Mouse (Mus musculus): ENCODE results near the gene Slc2a2. TPM values are rescaled to one million over a fixed set of nuclear protein-coding genes. Genes with fewer than 3 reads are reported as not detected.
"Not testable (repeated sequence)": the region's sequence is repeated elsewhere in the genome, so short reads cannot be mapped to it uniquely, and the experiment has no call there.

The Slc2a2 gene
- polyA plus RNA-seq, 1 experiment = 127 TPM

- not testable (repeated sequence) for H3K27me3 ChIP-seq (replicated peaks; ENCODE audit: control insufficient read depth, insufficient read depth, low read length); H3K4me3 ChIP-seq (ENCODE audit: insufficient read depth, low read depth, low read length); H3K27ac ChIP-seq (ENCODE audit: insufficient read depth, low read depth, low read length); DNase-seq; H3K36me3 ChIP-seq (ENCODE audit: control insufficient read depth, insufficient read depth, low read length); H3K4me1 ChIP-seq (ENCODE audit: control insufficient read depth, insufficient read depth, low read length)
- 74% methylated on average over 4 of the region's 4 CpGs for WGBS
- TF ChIP-seq CTCF (conservative IDR thresholded peaks at IDR 0.05; ENCODE audit: insufficient read depth, insufficient read length, low read depth, low read length) = 0 out of 2 replicates have a peak, but pooled peaks have one; percentile 9
Observed at GRCm38 (mm10) chr3:28772919-28773318, 75.2 kb downstream of the Slc2a2 start.

- DNase-seq = no peak
- WGBS = 94% methylated on average over 7 of the region's 7 CpGs
- Histone ChIP-seq H3K4me1 (ENCODE audit: control insufficient read depth, insufficient read depth, low read length) (no peaks in the 10 kb centered on the region), H3K36me3 (ENCODE audit: control insufficient read depth, insufficient read depth, low read length) (no peaks in the 10 kb centered on the region), H3K4me3 (ENCODE audit: insufficient read depth, low read depth, low read length) (no peak overlapping the region), H3K27ac (ENCODE audit: insufficient read depth, low read depth, low read length) (no peak overlapping the region), H3K27me3 (replicated peaks; ENCODE audit: control insufficient read depth, insufficient read depth, low read length) (no peaks in the 10 kb centered on the region)
- TF ChIP-seq POLR2A (IDR thresholded peaks at IDR 0.05; ENCODE audit: low read depth, low read length) = no peak
- TF ChIP-seq CTCF (conservative IDR thresholded peaks at IDR 0.05; ENCODE audit: insufficient read depth, insufficient read length, low read depth, low read length) = no peak
Observed at GRCm38 (mm10) chr3:28775361-28775760, 77.7 kb downstream of the Slc2a2 start.

- 73% methylated on average over 1 of the region's 1 CpGs for WGBS
- no peak for DNase-seq
- no peak overlapping the region for H3K4me3 ChIP-seq (ENCODE audit: insufficient read depth, low read depth, low read length)
- H3K27me3 ChIP-seq (replicated peaks; ENCODE audit: control insufficient read depth, insufficient read depth, low read length) = no peaks in the 10 kb centered on the region
- TF ChIP-seq CTCF (conservative IDR thresholded peaks at IDR 0.05; ENCODE audit: insufficient read depth, insufficient read length, low read depth, low read length) (no peak), POLR2A (IDR thresholded peaks at IDR 0.05; ENCODE audit: low read depth, low read length) (no peak)
- H3K27ac ChIP-seq (ENCODE audit: insufficient read depth, low read depth, low read length) = no peak overlapping the region
- H3K4me1 ChIP-seq (ENCODE audit: control insufficient read depth, insufficient read depth, low read length) = peaks cover 3% of the 10 kb centered on the region; the same call in 1 of the 2 replicates
- no peaks in the 10 kb centered on the region for H3K36me3 ChIP-seq (ENCODE audit: control insufficient read depth, insufficient read depth, low read length)
Observed at GRCm38 (mm10) chr3:28775958-28776357, 78.3 kb downstream of the Slc2a2 start.

- no peak for TF ChIP-seq POLR2A (IDR thresholded peaks at IDR 0.05; ENCODE audit: low read depth, low read length)
- TF ChIP-seq CTCF (conservative IDR thresholded peaks at IDR 0.05; ENCODE audit: insufficient read depth, insufficient read length, low read depth, low read length) = no peak
- no peak overlapping the region for H3K27ac ChIP-seq (ENCODE audit: insufficient read depth, low read depth, low read length)
- DNase-seq = no peak
- no peaks in the 10 kb centered on the region for H3K27me3 ChIP-seq (replicated peaks; ENCODE audit: control insufficient read depth, insufficient read depth, low read length)
- WGBS = 72% methylated on average over 1 of the region's 1 CpGs
- peaks cover 3% of the 10 kb centered on the region; the same call in 1 of the 2 replicates for H3K4me1 ChIP-seq (ENCODE audit: control insufficient read depth, insufficient read depth, low read length)
- no peaks in the 10 kb centered on the region for H3K36me3 ChIP-seq (ENCODE audit: control insufficient read depth, insufficient read depth, low read length)
- H3K4me3 ChIP-seq (ENCODE audit: insufficient read depth, low read depth, low read length) = no peak overlapping the region
Observed at GRCm38 (mm10) chr3:28776491-28776890, 78.8 kb downstream of the Slc2a2 start.

- H3K4me3 ChIP-seq (ENCODE audit: insufficient read depth, low read depth, low read length) = no peak overlapping the region
- TF ChIP-seq CTCF (conservative IDR thresholded peaks at IDR 0.05; ENCODE audit: insufficient read depth, insufficient read length, low read depth, low read length) = no peak
- TF ChIP-seq POLR2A (IDR thresholded peaks at IDR 0.05; ENCODE audit: low read depth, low read length) = no peak
- H3K27me3 ChIP-seq (replicated peaks; ENCODE audit: control insufficient read depth, insufficient read depth, low read length) = no peaks in the 10 kb centered on the region
- H3K4me1 ChIP-seq (ENCODE audit: control insufficient read depth, insufficient read depth, low read length) = peaks cover 7% of the 10 kb centered on the region; the same call in 1 of the 2 replicates
- no peak overlapping the region for H3K27ac ChIP-seq (ENCODE audit: insufficient read depth, low read depth, low read length)
- no peaks in the 10 kb centered on the region for H3K36me3 ChIP-seq (ENCODE audit: control insufficient read depth, insufficient read depth, low read length)
- 51% methylated on average over 9 of the region's 9 CpGs for WGBS
- DNase-seq = peak; percentile 72
Observed at GRCm38 (mm10) chr3:28780511-28780910, 82.8 kb downstream of the Slc2a2 start.

Other genes with a start within 250 kb of the Slc2a2 start
- 1.1 and 1.2 TPM in 2 replicates for gene Eif5a2, start 83.4 kb downstream of the Slc2a2 start, polyA plus RNA-seq (2012; rRNA removed)
- gene Rpl22l1, start 107.5 kb downstream of the Slc2a2 start, polyA plus RNA-seq (2012; rRNA removed) = 6.0 and 14.8 TPM in 2 replicates
- gene Gm1527, start 194.7 kb downstream of the Slc2a2 start, polyA plus RNA-seq (2012; rRNA removed) = not detected in 2 replicates

Measured in kidney, adult 2 months (tissue).